In the genomic region with DNA sequence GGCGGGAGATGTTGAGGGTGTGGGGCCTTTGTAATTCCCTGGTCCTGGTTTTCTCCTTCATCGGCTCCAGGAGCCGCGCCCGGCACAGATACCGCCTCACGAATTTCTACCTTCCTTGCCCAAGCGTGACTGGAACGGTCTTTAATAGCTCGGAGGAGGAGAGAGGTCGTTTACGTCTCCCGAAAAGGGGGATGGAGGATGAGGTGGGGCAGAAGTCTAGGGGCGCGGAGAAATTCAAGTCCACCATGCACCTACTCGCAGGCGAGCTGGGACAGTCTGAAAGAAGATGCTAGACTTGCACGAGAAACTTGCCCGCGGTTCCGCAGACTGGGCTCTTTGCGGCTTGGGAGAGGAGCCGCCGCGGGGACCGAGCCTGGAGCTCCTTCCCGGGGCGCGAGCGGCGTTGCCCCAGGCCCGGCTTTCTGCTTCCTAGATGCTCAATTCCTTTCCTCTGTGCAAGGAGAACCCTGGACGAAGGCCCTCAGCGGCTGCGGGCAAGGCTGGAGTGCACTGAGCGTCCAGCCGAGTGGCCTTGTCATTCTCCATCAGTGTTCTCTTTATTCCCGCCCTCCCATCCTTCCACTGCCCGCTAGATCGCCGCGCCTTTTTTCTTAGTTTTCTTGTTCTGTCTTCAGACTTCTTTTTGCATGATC, we compare ENCODE assay signal across 8 mouse cellular contexts. TPM values are rescaled to one million over a fixed set of nuclear protein-coding genes. Genes with fewer than 3 reads are reported as not detected.
DNase-seq lines count a peak whose midpoint lies in the region; ATAC-seq and TF ChIP-seq lines count a peak whose summit lies in the region.

No protein-coding gene starts in this region.

- no peaks in the 10 kb centered on the region for H3K27me3 ChIP-seq in forebrain, embryonic 12.5 days
- no peaks in the 10 kb centered on the region for H3K27me3 ChIP-seq in kidney, postnatal 0 days (ENCODE audit: insufficient read depth, low read length)
- H3K27me3 ChIP-seq in midbrain, embryonic 10.5 days (ENCODE audit: low read depth, poor library complexity, severe bottlenecking), result no peaks in the 10 kb centered on the region
- no peaks in the 10 kb centered on the region for H3K27me3 ChIP-seq in stomach, embryonic 16.5 days (ENCODE audit: control insufficient read depth, insufficient read depth, low read length)

- peaks cover 35% of the 10 kb centered on the region for H3K36me3 ChIP-seq in forebrain, embryonic 12.5 days (replicated peaks)
- H3K36me3 ChIP-seq in kidney, postnatal 0 days (ENCODE audit: insufficient read depth, low read length), result peaks cover 9% of the 10 kb centered on the region; the same call in 1 of the 2 replicates
- H3K36me3 ChIP-seq in midbrain, embryonic 10.5 days, result peaks cover 52% of the 10 kb centered on the region
- H3K36me3 ChIP-seq in stomach, embryonic 16.5 days (ENCODE audit: control insufficient read depth, insufficient read depth, low read length), result peaks cover 1% of the 10 kb centered on the region; the same call in 1 of the 2 replicates

- no peaks in the 10 kb centered on the region for H3K9me3 ChIP-seq in forebrain, embryonic 12.5 days
- H3K9me3 ChIP-seq in kidney, postnatal 0 days (replicated peaks; ENCODE audit: low read length), result no peaks in the 10 kb centered on the region
- no peaks in the 10 kb centered on the region for H3K9me3 ChIP-seq in midbrain, embryonic 10.5 days (replicated peaks)
- H3K9me3 ChIP-seq in stomach, embryonic 16.5 days (replicated peaks; ENCODE audit: control insufficient read depth, low read length), result no peaks in the 10 kb centered on the region

- WGBS in forebrain, embryonic 12.5 days, result under 1% methylated on average over 42 of the region's 42 CpGs
- WGBS in kidney, postnatal 0 days, result under 1% methylated on average over 38 of the region's 42 CpGs
- under 1% methylated on average over 42 of the region's 42 CpGs for WGBS in midbrain, embryonic 10.5 days
- WGBS in stomach, embryonic 16.5 days, result under 1% methylated on average over 42 of the region's 42 CpGs

- intact Hi-C loops in left cerebral cortex, postnatal 4 days (cut with DNase I), result no loop called here

- H3K27ac ChIP-seq in forebrain, embryonic 12.5 days, result peak overlapping the region; percentile 98
- peak overlapping the region; percentile 96 for H3K27ac ChIP-seq in kidney, postnatal 0 days
- peak overlapping the region; percentile 100 for H3K27ac ChIP-seq in midbrain, embryonic 10.5 days (replicated peaks)
- H3K27ac ChIP-seq in stomach, embryonic 16.5 days (ENCODE audit: low read length), result peak overlapping the region; percentile 96

- peaks cover 26% of the 10 kb centered on the region for H3K4me1 ChIP-seq in forebrain, embryonic 12.5 days
- H3K4me1 ChIP-seq in kidney, postnatal 0 days (replicated peaks; ENCODE audit: insufficient read depth, low read length), result 0 out of 2 replicates have a peak, but pooled peaks cover 6% of the 10 kb centered on the region
- peaks cover 40% of the 10 kb centered on the region for H3K4me1 ChIP-seq in midbrain, embryonic 10.5 days
- peaks cover 9% of the 10 kb centered on the region for H3K4me1 ChIP-seq in stomach, embryonic 16.5 days (ENCODE audit: control insufficient read depth, insufficient read depth, low read length)

- no peak for ATAC-seq in forebrain, embryonic 12.5 days (ENCODE audit: low FRiP score)
- no peak for ATAC-seq in kidney, postnatal 0 days (replicated peaks; ENCODE audit: low FRiP score, low read depth)
- no peak for ATAC-seq in stomach, embryonic 16.5 days (ENCODE audit: insufficient read depth, low FRiP score)

- peak overlapping the region; percentile 88 for H3K4me3 ChIP-seq in forebrain, embryonic 12.5 days (replicated peaks)
- H3K4me3 ChIP-seq in kidney, postnatal 0 days (replicated peaks; ENCODE audit: low read depth, low read length), result peak overlapping the region; percentile 90
- peak overlapping the region; percentile 98 for H3K4me3 ChIP-seq in midbrain, embryonic 10.5 days
- peak overlapping the region; percentile 68 for H3K4me3 ChIP-seq in stomach, embryonic 16.5 days (replicated peaks; ENCODE audit: low read length)

- TF ChIP-seq CTCF in kidney, postnatal 0 days (IDR thresholded peaks at IDR 0.05; ENCODE audit: low read depth), result no peak

- H3K4me2 ChIP-seq in forebrain, embryonic 12.5 days, result peak overlapping the region; percentile 60
- H3K4me2 ChIP-seq in kidney, postnatal 0 days (ENCODE audit: low read length), result peak overlapping the region; percentile 79
- H3K4me2 ChIP-seq in stomach, embryonic 16.5 days (ENCODE audit: low read depth, low read length), result peak overlapping the region; percentile 57

- peak; percentile 19 for DNase-seq in left cerebral cortex, postnatal 4 days
- DNase-seq in left cerebral cortex, adult 11 months (ENCODE audit: low spot score), result no peak
- DNase-seq in adrenal gland, postnatal 10 days, result peak; percentile 41
- DNase-seq in kidney, postnatal 0 days (ENCODE audit: low spot score), result peak; percentile 69
- DNase-seq in midbrain, embryonic 10.5 days (ENCODE audit: low spot score), result peak; percentile 68
- no peak for DNase-seq in B cell, adult 2 months

- H3K9ac ChIP-seq in forebrain, embryonic 12.5 days, result peak overlapping the region; percentile 95
- peak overlapping the region; percentile 88 for H3K9ac ChIP-seq in kidney, postnatal 0 days (ENCODE audit: low read depth, low read length)
- H3K9ac ChIP-seq in stomach, embryonic 16.5 days (ENCODE audit: low read length), result peak overlapping the region; percentile 86

RNA-seq across cellular contexts. Expression of a gene that starts 0.6 kb away (rescaled TPM):
- total RNA-seq in left cerebral cortex, postnatal 4 days (2021), result 10 to 100 TPM; 28.3 to 28.9 TPM
- total RNA-seq in adrenal gland, postnatal 10 days (2021), result 10 to 100 TPM; 10.3 to 11.0 TPM
- polyA plus RNA-seq in forebrain, embryonic 12.5 days (2016; fragmentation: Nextera tagmentation; extraction: Ambion mirVana), result 114 and 127 TPM in 2 replicates
- polyA plus RNA-seq in kidney, postnatal 0 days (2015; fragmentation: Nextera tagmentation; extraction: Ambion mirVana), result 31.0 and 34.7 TPM in 2 replicates
- 103 and 111 TPM in 2 replicates for polyA plus RNA-seq in midbrain, embryonic 10.5 days (2016; fragmentation: Nextera tagmentation; extraction: Ambion mirVana)
- 42.4 and 47.2 TPM in 2 replicates for polyA plus RNA-seq in stomach, embryonic 16.5 days (2015; fragmentation: Nextera tagmentation; extraction: Ambion mirVana)

RNA-seq across cellular contexts. Expression of a gene that starts 1.1 kb away (rescaled TPM):
- 1 to 10 TPM; 2.7 to 3.0 TPM for total RNA-seq in left cerebral cortex, postnatal 4 days (2021)
- 1 to 10 TPM; 5.2 to 5.9 TPM for total RNA-seq in adrenal gland, postnatal 10 days (2021)
- polyA plus RNA-seq in forebrain, embryonic 12.5 days (2016; fragmentation: Nextera tagmentation; extraction: Ambion mirVana), result 11.1 and 14.1 TPM in 2 replicates
- 3.7 and 4.0 TPM in 2 replicates for polyA plus RNA-seq in kidney, postnatal 0 days (2015; fragmentation: Nextera tagmentation; extraction: Ambion mirVana)
- polyA plus RNA-seq in midbrain, embryonic 10.5 days (2016; fragmentation: Nextera tagmentation; extraction: Ambion mirVana), result 15.6 and 17.1 TPM in 2 replicates
- polyA plus RNA-seq in stomach, embryonic 16.5 days (2015; fragmentation: Nextera tagmentation; extraction: Ambion mirVana), result 6.0 and 6.9 TPM in 2 replicates

RNA-seq across cellular contexts. Expression of a gene that starts 17.2 kb away (rescaled TPM):
- total RNA-seq in left cerebral cortex, postnatal 4 days (2021), result 100 to 1,000 TPM; 142 to 148 TPM
- total RNA-seq in adrenal gland, postnatal 10 days (2021), result 10 to 100 TPM; 20.1 to 21.9 TPM
- 105 and 114 TPM in 2 replicates for polyA plus RNA-seq in forebrain, embryonic 12.5 days (2016; fragmentation: Nextera tagmentation; extraction: Ambion mirVana)
- polyA plus RNA-seq in kidney, postnatal 0 days (2015; fragmentation: Nextera tagmentation; extraction: Ambion mirVana), result 19.8 and 22.3 TPM in 2 replicates
- 74.4 and 81.1 TPM in 2 replicates for polyA plus RNA-seq in midbrain, embryonic 10.5 days (2016; fragmentation: Nextera tagmentation; extraction: Ambion mirVana)
- polyA plus RNA-seq in stomach, embryonic 16.5 days (2015; fragmentation: Nextera tagmentation; extraction: Ambion mirVana), result 21.0 and 22.7 TPM in 2 replicates

RNA-seq across cellular contexts. Expression of a gene that starts 23.1 kb away (rescaled TPM):
- total RNA-seq in left cerebral cortex, postnatal 4 days (2021), result 10 to 100 TPM; 18.6 to 19.3 TPM
- total RNA-seq in adrenal gland, postnatal 10 days (2021), result 10 to 100 TPM; 14.8 to 16.9 TPM
- polyA plus RNA-seq in forebrain, embryonic 12.5 days (2016; fragmentation: Nextera tagmentation; extraction: Ambion mirVana), result 24.9 and 25.0 TPM in 2 replicates
- 12.6 and 13.2 TPM in 2 replicates for polyA plus RNA-seq in kidney, postnatal 0 days (2015; fragmentation: Nextera tagmentation; extraction: Ambion mirVana)
- 26.2 and 26.9 TPM in 2 replicates for polyA plus RNA-seq in midbrain, embryonic 10.5 days (2016; fragmentation: Nextera tagmentation; extraction: Ambion mirVana)
- 17.7 and 17.9 TPM in 2 replicates for polyA plus RNA-seq in stomach, embryonic 16.5 days (2015; fragmentation: Nextera tagmentation; extraction: Ambion mirVana)

RNA-seq across cellular contexts. Expression of a gene that starts 35.8 kb away (rescaled TPM):
- total RNA-seq in left cerebral cortex, postnatal 4 days (2021), result 10 to 100 TPM; 79.3 to 79.9 TPM
- 1 to 10 TPM; 4.5 to 5.2 TPM for total RNA-seq in adrenal gland, postnatal 10 days (2021)
- polyA plus RNA-seq in forebrain, embryonic 12.5 days (2016; fragmentation: Nextera tagmentation; extraction: Ambion mirVana), result 117 and 121 TPM in 2 replicates
- polyA plus RNA-seq in kidney, postnatal 0 days (2015; fragmentation: Nextera tagmentation; extraction: Ambion mirVana), result 22.3 and 24.4 TPM in 2 replicates
- polyA plus RNA-seq in midbrain, embryonic 10.5 days (2016; fragmentation: Nextera tagmentation; extraction: Ambion mirVana), result 50.7 and 77.7 TPM in 2 replicates
- polyA plus RNA-seq in stomach, embryonic 16.5 days (2015; fragmentation: Nextera tagmentation; extraction: Ambion mirVana), result 34.9 and 41.5 TPM in 2 replicates

Comparison
In these comparisons a context has a peak if more than half of its experiments do, and no peak if none do; other contexts are left out.
1. DNase-seq: peak in left cerebral cortex, postnatal 4 days (single experiment), adrenal gland, postnatal 10 days (single experiment), kidney, postnatal 0 days (single experiment) and midbrain, embryonic 10.5 days (single experiment); none in left cerebral cortex, adult 11 months (single experiment) and B cell, adult 2 months (0 of 2).
2. Peak in every context shown above with its lines, with median percentiles within 50 percentile points of each other: H3K27ac ChIP-seq, H3K4me2 ChIP-seq, H3K4me3 ChIP-seq and H3K9ac ChIP-seq.